Mouse (Mus musculus): Measurements from ENCODE around the gene Tspo.

GRCm38 (mm10) chr15:83528892-83529291, 34.5 kb upstream of the Tspo start:
- TF ChIP-seq CTCF (IDR thresholded peaks at IDR 0.05; ENCODE audit: borderline replicate concordance, insufficient read depth, low read length) (no peak), POLR2A (IDR thresholded peaks at IDR 0.05; ENCODE audit: low read depth, low read length) (no peak)

Data from embryonic fibroblast, embryonic 13.5 days (primary cell).